Mouse (Mus musculus) kidney, adult 8-10 months (tissue): ENCODE data around the gene Ap1s1.

Source experiments
- DNase-seq, 2 experiments: peaks; one replicate each; pipeline ENCODE4 v3.0.0; 2022

Gene Ap1s1

DNA sequence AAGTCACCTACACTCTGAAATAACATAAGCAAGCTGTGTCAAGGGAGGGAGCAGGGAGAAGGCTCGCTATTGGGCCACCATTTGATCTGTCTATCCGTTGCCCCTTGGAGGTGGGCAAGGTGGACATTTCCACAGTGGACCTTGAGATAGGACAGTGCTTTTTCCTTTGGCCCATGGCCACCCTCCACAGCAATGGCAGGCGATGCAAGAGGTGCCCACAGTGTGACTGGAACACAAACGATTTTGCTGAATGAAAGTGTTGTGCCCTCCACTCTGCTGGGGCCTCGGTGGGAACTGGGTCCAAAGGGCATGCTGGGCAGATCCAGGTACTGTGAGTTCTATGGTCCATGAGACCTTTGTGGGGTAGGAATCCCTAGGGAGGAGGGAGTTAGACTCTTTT is 16.7 kb upstream of the Ap1s1 start:
- no peak for DNase-seq

- DNase-seq, result peak in 1 of 2 experiments; percentile 54
These were observed 16.0 kb upstream of the Ap1s1 start for GRCm38 (mm10) chr5:137061809-137062481.

- DNase-seq, result no peak
These were observed 8.9 kb upstream of the Ap1s1 start for GRCm38 (mm10) chr5:137054873-137055272.

DNA sequence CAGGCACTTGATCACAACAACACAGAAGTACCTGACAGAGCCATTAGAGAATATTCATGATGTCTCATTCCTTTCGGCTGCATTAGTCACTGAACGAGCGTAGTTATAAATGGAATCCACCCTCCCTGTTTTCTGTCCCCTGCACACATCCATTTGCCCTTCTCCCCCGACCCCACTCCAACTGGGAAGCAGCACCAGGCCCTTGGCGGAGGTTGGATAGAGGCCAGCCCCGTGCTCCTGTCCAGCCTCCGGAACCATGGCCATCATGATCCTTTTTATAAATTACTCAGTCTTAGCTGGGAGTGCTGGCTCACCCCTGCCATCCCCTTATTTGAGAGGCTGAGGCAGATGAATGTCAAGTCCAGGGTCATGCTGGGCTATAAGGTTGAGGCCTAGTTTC is 8.4 kb upstream of the Ap1s1 start:
- no peak for DNase-seq

DNA sequence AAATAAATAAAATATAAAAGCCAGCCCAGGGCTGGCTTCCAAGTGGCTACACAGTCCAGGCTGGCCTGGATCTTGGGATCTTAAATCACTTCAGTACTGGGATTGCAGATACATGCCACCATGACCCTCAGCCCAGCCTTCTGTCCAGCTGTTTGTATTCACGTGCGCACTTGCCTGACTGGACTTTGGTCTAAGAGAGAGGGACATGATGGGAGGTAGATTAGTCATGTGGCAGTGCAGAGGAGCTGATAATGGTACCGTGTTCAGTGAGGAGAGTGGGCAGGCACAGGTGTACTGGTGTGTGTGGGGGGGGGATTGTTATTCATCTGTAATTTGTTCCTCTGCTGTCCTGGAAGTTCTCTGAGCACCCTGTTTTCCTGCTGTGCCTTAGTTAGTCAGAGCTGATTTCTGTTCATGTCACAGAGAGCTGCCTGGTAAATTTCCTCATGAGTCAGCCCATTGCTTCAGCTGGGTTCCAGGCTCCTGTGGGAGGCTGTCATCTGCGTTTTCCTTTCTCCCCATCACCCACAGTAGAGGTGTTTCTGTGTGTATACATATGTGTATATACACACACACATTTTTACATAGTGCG is 6.1 kb upstream of the Ap1s1 start:
- DNase-seq, result peak in 1 of 2 experiments; percentile 29

- DNase-seq, result peak in 1 of 2 experiments; percentile 35
These were observed 5.2 kb upstream of the Ap1s1 start for GRCm38 (mm10) chr5:137051125-137051524.

GRCm38 (mm10) chr5:137046991-137047390 is 1.1 kb upstream of the Ap1s1 start:
- no peak for DNase-seq

DNA sequence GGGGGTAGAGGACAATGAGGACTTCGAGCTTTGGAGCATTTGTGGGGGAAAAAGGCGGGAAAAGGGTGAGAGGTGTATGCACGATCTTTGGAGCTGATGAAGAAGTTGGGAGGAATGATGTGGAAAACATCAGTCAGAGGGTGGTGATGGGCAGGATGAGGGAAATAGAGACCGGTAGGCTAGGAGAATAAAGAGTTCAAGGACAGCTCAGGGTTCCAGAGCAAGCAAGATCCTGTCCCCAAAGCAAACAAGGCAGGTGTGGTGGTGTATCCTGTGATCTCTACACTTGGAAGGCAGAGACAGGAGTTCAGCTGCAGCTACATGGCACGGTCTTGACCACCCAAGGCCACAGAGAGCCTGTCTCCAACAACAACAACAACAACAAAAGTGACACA is 386 bp upstream of the Ap1s1 start:
- DNase-seq, result no peak

GRCm38 (mm10) chr5:137043997-137044396 is 1.9 kb downstream of the Ap1s1 start:
- DNase-seq, result no peak

DNA sequence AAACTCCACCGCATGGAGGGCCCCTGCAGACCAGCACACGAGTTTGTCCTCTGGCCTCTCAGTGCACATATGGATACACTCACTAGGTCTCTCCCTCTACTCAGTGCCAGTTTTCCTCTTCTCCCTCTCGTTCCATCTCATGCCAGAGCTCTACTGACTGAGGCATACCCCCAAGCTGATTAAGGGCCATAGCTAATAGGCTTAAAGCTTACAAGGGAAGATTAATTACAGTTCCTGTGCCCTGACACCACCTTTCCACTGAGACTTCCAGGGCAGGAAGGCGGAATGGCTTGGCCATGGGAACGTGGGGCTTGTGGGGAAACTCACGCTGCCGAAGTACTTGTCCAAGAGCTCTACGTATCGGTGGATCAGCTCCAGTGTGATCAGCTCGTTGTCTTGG is 4.5 kb downstream of the Ap1s1 start:
- no peak for DNase-seq

GRCm38 (mm10) chr5:137039453-137039852 is 6.5 kb downstream of the Ap1s1 start:
- no peak for DNase-seq

- DNase-seq, result no peak
These were observed 9.7 kb downstream of the Ap1s1 start for GRCm38 (mm10) chr5:137036211-137036610.

DNA sequence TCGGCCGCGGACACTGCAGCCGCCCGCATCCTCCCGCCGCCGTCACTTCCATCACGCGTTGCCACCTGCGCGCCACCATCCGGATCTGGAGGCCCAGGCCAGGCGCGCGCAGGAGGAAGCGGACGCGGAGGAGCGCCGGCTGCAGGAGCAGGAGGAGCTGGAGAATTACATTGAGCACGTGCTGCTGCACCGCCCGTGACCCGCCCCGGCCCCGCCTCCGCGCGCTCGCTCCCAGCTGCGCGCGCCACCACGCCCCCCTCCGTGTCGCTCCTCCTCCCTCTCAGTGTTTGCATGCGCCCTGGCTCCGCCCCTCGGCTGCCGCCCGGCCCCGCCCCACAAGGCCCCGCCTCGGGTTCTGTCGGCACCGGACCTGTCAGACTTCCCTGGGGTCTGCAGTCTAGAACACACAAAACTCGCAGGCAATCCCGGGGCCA is 13.3 kb downstream of the Ap1s1 start:
- peak; percentile 82 to 87 for DNase-seq

- no peak for DNase-seq
These were observed 13.9 kb downstream of the Ap1s1 start for GRCm38 (mm10) chr5:137032033-137032421.

GRCm38 (mm10) chr5:137031076-137032032 is 14.6 kb downstream of the Ap1s1 start:
- peak in 1 of 2 experiments; percentile 19 for DNase-seq

GRCm38 (mm10) chr5:137030416-137030810 is 15.5 kb downstream of the Ap1s1 start:
- DNase-seq, result no peak

GRCm38 (mm10) chr5:137029643-137030415 is 16.1 kb downstream of the Ap1s1 start:
- DNase-seq, result peak; percentile 93 to 97

GRCm38 (mm10) chr5:137029273-137029585 is 16.7 kb downstream of the Ap1s1 start:
- no peak for DNase-seq

- no peak for DNase-seq
These were observed 17.2 kb downstream of the Ap1s1 start for GRCm38 (mm10) chr5:137028561-137029272.

- DNase-seq, result no peak
These were observed 19.8 kb downstream of the Ap1s1 start, which contains the start of gene Vgf for GRCm38 (mm10) chr5:137026092-137026491. TSS of gene Vgf (plus strand) at chr5:137026392.

DNA sequence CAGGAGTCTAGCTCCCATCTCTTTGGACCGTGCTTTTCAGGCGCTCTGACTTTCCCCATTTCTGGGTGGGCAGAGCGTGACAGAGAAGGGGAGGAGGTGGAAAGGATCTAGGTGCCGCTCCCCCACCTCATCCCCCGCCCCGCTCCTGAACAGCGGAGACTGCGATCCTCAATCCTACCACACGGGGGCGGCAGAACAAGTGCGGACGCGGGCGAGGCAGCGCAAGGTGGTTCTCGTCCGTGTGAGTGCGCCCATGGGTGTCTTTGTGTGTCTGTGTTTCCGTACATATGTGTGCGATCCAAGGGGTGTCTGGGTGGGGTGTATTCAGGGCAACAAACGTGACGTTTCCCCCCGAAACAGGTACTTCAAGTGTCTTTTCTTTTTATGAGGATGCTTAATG is 20.8 kb downstream of the Ap1s1 start:
- peak; percentile 27 to 70 for DNase-seq

DNA sequence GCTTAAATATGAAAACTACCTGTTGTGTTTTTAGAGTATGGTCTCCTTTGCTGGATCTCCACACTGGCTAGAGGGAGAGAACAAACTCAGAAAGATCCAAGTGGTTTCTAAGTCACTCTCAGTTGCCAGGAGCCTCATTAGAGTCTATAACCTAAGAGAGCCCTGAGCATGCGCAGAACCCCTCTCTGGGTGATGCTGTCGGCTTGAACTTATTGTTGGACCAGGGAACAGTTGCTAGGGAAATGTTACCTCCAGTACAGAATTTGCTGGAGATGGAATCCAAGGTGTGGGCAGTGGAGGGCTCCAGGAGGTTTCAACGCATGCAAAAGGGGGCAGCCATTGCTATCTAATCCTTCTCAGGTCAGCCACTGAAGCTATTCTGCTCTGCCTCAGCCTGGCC is 21.6 kb downstream of the Ap1s1 start:
- no peak for DNase-seq
